ENCODE assay signal across 8 mouse cellular contexts in the genomic region with DNA sequence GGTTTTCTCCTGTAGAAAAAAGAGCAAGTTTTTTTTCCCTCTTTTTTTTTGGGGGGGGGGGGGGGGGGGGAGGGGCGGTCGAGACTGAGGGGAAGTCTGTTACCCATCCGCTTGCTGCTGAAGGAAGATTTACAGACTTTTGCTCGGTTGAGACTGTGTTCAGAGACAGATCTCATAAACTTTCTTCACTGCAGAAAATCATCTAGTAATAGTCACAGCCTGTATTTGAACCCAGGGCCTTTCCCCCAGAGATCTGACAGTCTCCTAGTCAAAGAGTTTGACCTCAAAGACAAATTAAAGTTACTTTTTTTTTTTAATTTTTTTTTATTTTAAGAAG. TPM values are rescaled to one million over a fixed set of nuclear protein-coding genes. Genes with fewer than 3 reads are reported as not detected.
DNase-seq lines count a peak whose midpoint lies in the region; ATAC-seq lines count a peak whose summit lies in the region.

No protein-coding gene starts in this region.

- H3K36me3 ChIP-seq in kidney, embryonic 16.5 days (ENCODE audit: insufficient read depth, low read length): peaks cover 11% of the 10 kb centered on the region; the same call in 1 of the 2 replicates
- no peaks in the 10 kb centered on the region for H3K36me3 ChIP-seq in embryonic facial prominence, embryonic 11.5 days (replicated peaks; ENCODE audit: control insufficient read depth, insufficient read depth, low read depth, low read length)
- H3K36me3 ChIP-seq in midbrain, embryonic 16.5 days (ENCODE audit: control insufficient read depth, insufficient read depth, low read length): no peaks in the 10 kb centered on the region

- no peaks in the 10 kb centered on the region for H3K27me3 ChIP-seq in kidney, embryonic 16.5 days (ENCODE audit: insufficient read depth, low read length)
- H3K27me3 ChIP-seq in embryonic facial prominence, embryonic 11.5 days (ENCODE audit: control insufficient read depth, insufficient read depth, low read length): no peaks in the 10 kb centered on the region
- H3K27me3 ChIP-seq in midbrain, embryonic 16.5 days (ENCODE audit: control insufficient read depth, insufficient read depth, low read depth, low read length): no peaks in the 10 kb centered on the region

- H3K27ac ChIP-seq in kidney, embryonic 16.5 days (ENCODE audit: low read length): 0 out of 2 replicates have a peak overlapping the region, but pooled peaks have one; percentile 50
- H3K27ac ChIP-seq in embryonic facial prominence, embryonic 11.5 days (replicated peaks; ENCODE audit: low read depth, low read length): no peak overlapping the region
- no peak overlapping the region for H3K27ac ChIP-seq in midbrain, embryonic 16.5 days (ENCODE audit: low read length)

- no peaks in the 10 kb centered on the region for H3K9me3 ChIP-seq in kidney, embryonic 16.5 days (ENCODE audit: low read length)
- no peaks in the 10 kb centered on the region for H3K9me3 ChIP-seq in embryonic facial prominence, embryonic 11.5 days (replicated peaks; ENCODE audit: control insufficient read depth, low read length)
- H3K9me3 ChIP-seq in midbrain, embryonic 16.5 days (replicated peaks; ENCODE audit: control insufficient read depth, low read length, poor library complexity, severe bottlenecking): no peaks in the 10 kb centered on the region

- peak; percentile 80 for ATAC-seq in kidney, embryonic 16.5 days (ENCODE audit: low FRiP score, low TSS enrichment)
- peak; percentile 59; the same call in 1 of the 2 replicates for ATAC-seq in embryonic facial prominence, embryonic 11.5 days (replicated peaks; ENCODE audit: insufficient number of reproducible peaks, low FRiP score, low TSS enrichment, low read depth)
- peak; percentile 14 for ATAC-seq in inflammation-experienced regulatory T-cells, adult 6 months
- peak; percentile 79 for ATAC-seq in midbrain, embryonic 16.5 days

- peak overlapping the region; percentile 73 for H3K4me3 ChIP-seq in kidney, embryonic 16.5 days (ENCODE audit: low read length)
- H3K4me3 ChIP-seq in embryonic facial prominence, embryonic 11.5 days (ENCODE audit: low read depth, low read length): peak overlapping the region; percentile 72; the same call in 1 of the 2 replicates
- peak overlapping the region; percentile 61 for H3K4me3 ChIP-seq in midbrain, embryonic 16.5 days (ENCODE audit: low read depth, low read length)

- no peak for DNase-seq in kidney, adult 8-10 months
- DNase-seq in embryonic facial prominence, embryonic 11.5 days (ENCODE audit: low spot score): no peak
- no peak for DNase-seq in spleen, adult 18-20 months
- DNase-seq in right cerebral cortex, adult 18-20 months: no peak
- no peak for DNase-seq in kidney, adult 18-20 months

- 0 out of 2 replicates have a peak overlapping the region, but pooled peaks have one; percentile 26 for H3K9ac ChIP-seq in kidney, embryonic 16.5 days (replicated peaks; ENCODE audit: low read length)
- no peak overlapping the region; the same call in 1 of the 2 replicates for H3K9ac ChIP-seq in embryonic facial prominence, embryonic 11.5 days (replicated peaks; ENCODE audit: low read length)
- no peak overlapping the region for H3K9ac ChIP-seq in midbrain, embryonic 16.5 days (ENCODE audit: low read depth, low read length)

- peak overlapping the region; percentile 52 for H3K4me2 ChIP-seq in kidney, embryonic 16.5 days (replicated peaks; ENCODE audit: low read depth, low read length)
- peak overlapping the region; percentile 28 for H3K4me2 ChIP-seq in embryonic facial prominence, embryonic 11.5 days (ENCODE audit: low read depth, low read length)
- H3K4me2 ChIP-seq in midbrain, embryonic 16.5 days (ENCODE audit: low read length): peak overlapping the region; percentile 46

- 0% methylated on average over 4 of the region's 4 CpGs for WGBS in kidney, embryonic 16.5 days
- WGBS in embryonic facial prominence, embryonic 11.5 days: 0% methylated on average over 4 of the region's 4 CpGs
- 0% methylated on average over 4 of the region's 4 CpGs for WGBS in midbrain, embryonic 16.5 days

- H3K4me1 ChIP-seq in kidney, embryonic 16.5 days (ENCODE audit: insufficient read depth, low read length): peaks cover 19% of the 10 kb centered on the region
- H3K4me1 ChIP-seq in embryonic facial prominence, embryonic 11.5 days (ENCODE audit: control insufficient read depth, insufficient read depth, low read length): no peaks in the 10 kb centered on the region
- peaks cover 16% of the 10 kb centered on the region for H3K4me1 ChIP-seq in midbrain, embryonic 16.5 days (ENCODE audit: control insufficient read depth, insufficient read depth, low read length)

RNA-seq across cellular contexts. Expression of a gene that starts 0.3 kb away (rescaled TPM):
- polyA plus RNA-seq in kidney, embryonic 16.5 days (2015; fragmentation: Nextera tagmentation; extraction: Ambion mirVana): 138 and 144 TPM in 2 replicates
- 205 and 218 TPM in 2 replicates for polyA plus RNA-seq in embryonic facial prominence, embryonic 11.5 days (2014; fragmentation: Nextera tagmentation; extraction: Ambion mirVana)
- 100 to 1,000 TPM; 199 to 211 (median 208) TPM for polyA plus RNA-seq in inflammation-experienced regulatory T-cells, adult 6 months (2017; shearing (Covaris generic))
- 155 and 163 TPM in 2 replicates for polyA plus RNA-seq in midbrain, embryonic 16.5 days (2015; fragmentation: Nextera tagmentation; extraction: Ambion mirVana)

Comparison
In these comparisons a context has a peak if more than half of its experiments do, and no peak if none do; other contexts are left out.
1. ATAC-seq: peak in every context shown above with its lines; median percentile 80 in kidney, embryonic 16.5 days; 79 in midbrain, embryonic 16.5 days; 59 in embryonic facial prominence, embryonic 11.5 days; 14 in inflammation-experienced regulatory T-cells, adult 6 months.